Mouse (Mus musculus) gastrocnemius, postnatal 14 days (tissue): Measurements from ENCODE around the gene Cript. TPM values are rescaled to one million over a fixed set of nuclear protein-coding genes. Genes with fewer than 3 reads are reported as not detected.

Source experiments
- DNase-seq: peaks from one replicate; pipeline ENCODE4 v3.0.0; 2021; ENCODE audit warnings: mixed read lengths
- intact Hi-C: fragments of 180-260 bp; cut with DNase I; formaldehyde crosslinking; loops from one replicate; pipeline ENCODE4 v1.15.1; 2025; ENCODE audit warnings: low total_unique reads
- long read RNA-seq, 2 experiments: library from polyadenylated mRNA; stranded (forward); transcript quantifications; one replicate each; pipeline ENCODE4 v2.0.0; 2021
- total RNA-seq, 2 experiments: library from RNA; stranded (reverse); gene quantifications; 2 replicates each; pipeline ENCODE4 v1.2.3; 2021

Gene Cript
- 10 to 100 TPM; 27.1 to 31.1 TPM for total RNA-seq
- long read RNA-seq, experiment 1, transcript Cript-201 (5 exons, 1,184 nt), result major isoform, 37 of 63 reads
- long read RNA-seq, experiment 1, partial matches to known transcripts, result 6 of 63 reads
- long read RNA-seq, experiment 1, other reads (novel, unspliced or antisense), result 20 of 63 reads
- long read RNA-seq, experiment 2, transcript Cript-201 (5 exons, 1,184 nt), result major isoform, 46 of 71 reads
- long read RNA-seq, experiment 2, partial matches to known transcripts, result 3 of 71 reads
- long read RNA-seq, experiment 2, other reads (novel, unspliced or antisense), result 21 of 71 reads

DNA sequence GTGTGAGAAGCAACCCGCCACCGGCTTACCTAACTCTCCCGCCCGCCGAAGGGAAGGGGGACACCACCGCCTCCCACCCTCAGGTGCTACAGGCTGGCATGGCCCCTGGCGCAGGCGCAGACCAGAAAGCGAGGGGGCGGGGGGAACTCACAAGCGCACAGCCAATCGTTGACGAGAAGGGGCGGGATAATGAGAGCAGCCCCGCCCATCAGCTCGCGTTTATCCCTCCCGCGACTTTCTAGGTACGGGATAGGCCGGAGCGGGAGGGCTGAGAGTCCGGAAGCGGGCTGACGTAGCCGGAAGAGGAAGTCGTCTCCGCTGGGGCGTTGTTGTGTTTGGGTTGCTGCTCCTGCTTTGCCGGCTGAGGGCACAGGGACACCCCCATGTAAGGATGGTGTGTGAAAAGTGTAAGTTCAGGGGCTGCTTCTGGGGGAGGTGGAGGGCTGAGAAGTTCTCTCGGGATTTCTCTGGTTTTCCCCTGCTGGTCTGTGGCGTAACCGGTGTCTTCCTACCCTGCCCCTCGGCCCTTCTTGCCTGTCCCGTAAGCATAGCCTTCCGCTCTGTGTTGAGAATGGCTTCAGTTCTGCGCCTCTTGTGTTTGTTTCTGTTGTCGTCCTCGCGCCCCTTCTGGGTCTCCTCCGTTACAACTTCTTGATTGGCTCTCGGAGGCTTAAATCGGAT, at the start of gene Cript, which contains the start of gene Pigf:
TSS of gene Cript (plus strand) at position 282 of the 681 bp plus-strand sequence.
TSS of gene Pigf (minus strand) at position 138 of the 681 bp plus-strand sequence.
- DNase-seq, result peak; percentile 97
- intact Hi-C loops, result no loop called here

DNA sequence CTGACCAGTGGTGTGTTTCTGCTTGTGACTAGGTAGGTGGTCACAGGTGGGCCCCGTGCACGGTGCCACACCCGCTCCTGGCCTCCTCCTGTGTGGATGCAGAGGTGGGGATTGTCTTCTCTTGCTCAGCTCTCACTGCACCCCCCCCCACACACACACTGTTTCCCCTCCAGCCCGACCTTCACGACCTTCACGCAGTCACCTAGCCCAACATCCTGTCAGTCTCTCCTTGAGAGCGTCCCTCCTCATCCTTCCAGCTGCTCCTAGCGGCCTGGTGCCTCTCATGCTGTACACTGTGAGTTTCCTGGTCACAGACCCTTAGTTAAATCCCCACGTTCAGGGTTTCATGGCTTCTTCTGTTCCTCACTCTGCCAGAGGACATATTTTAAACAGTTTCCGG, 49.0 kb upstream of the Cript start:
- DNase-seq, result no peak

DNA sequence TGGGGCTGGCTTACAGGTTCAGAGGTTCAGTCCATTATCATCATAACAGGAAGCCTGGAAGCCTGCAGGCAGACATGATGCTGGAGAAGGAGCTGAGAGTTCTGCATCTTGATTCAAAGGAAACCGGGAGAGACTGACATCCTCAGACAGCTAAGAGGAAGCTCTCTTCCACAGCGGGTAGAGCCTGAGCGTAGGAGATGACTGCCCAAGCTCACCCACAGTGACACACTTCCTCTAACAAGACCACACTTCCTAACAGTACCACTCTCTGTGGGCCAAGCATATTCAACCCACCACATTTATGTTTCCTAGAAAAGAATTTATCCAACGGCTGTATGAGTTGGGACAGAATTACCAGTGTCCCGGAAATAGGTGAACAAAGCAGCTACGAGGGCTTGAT, 46.9 kb upstream of the Cript start:
- intact Hi-C loops, result no loop called here
- DNase-seq, result no peak

More for the DNA sequence above, 49.0 kb upstream of the Cript start:
- intact Hi-C loops, result no loop called here

DNA sequence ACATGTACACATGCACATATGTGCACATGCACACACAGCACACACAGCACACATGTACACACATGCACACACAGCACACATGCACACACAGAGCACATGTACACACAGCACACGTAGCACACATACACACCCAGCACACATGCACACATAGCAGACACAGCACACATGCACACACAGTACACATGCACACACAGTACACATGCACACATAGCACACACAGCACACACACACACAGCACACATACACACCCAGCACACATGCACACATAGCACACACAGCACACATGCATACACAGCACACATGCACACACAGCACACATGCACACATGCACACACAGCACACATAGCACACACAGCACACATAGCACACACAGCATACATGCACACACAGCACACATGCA, 44.1 kb upstream of the Cript start:
- intact Hi-C loops, result no loop called here

DNA sequence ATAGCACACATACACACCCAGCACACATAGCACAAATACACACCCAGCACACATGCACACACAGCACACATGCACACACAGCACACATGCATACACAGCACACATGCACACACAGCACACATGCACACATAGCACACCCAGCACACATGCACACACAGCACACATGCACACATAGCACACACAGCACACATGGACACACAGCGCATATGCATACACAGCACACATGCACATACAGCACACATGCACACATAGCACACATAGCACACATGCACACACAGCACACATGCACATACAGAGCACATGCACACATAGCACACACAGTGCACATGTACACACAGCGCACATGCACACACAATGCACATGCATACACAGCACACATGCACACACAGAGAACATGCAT, 43.6 kb upstream of the Cript start:
- intact Hi-C loops, result no loop called here
- DNase-seq, result no peak

More for the DNA sequence above, 44.1 kb upstream of the Cript start:
- no peak for DNase-seq

DNA sequence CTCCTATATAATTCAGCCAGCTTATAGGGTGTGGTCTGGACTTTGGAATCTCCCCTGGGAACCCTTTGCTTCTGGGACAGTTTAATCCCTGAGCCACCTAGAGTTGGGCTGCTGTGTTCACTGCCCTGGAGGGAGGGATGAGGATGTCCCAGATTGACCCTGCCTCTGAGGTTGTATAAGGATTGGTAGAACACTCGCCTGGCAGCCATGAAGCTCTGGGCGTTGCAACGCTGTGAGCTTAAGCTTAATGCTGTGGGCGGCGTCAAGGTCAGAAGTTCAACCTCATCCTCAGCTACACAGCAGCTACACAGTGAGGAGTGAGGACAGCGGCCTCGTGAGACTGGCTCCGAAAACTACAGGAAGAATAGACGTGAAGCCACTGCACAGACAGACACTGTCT, 42.9 kb upstream of the Cript start:
- intact Hi-C loops, result no loop called here
- DNase-seq, result peak; percentile 68

DNA sequence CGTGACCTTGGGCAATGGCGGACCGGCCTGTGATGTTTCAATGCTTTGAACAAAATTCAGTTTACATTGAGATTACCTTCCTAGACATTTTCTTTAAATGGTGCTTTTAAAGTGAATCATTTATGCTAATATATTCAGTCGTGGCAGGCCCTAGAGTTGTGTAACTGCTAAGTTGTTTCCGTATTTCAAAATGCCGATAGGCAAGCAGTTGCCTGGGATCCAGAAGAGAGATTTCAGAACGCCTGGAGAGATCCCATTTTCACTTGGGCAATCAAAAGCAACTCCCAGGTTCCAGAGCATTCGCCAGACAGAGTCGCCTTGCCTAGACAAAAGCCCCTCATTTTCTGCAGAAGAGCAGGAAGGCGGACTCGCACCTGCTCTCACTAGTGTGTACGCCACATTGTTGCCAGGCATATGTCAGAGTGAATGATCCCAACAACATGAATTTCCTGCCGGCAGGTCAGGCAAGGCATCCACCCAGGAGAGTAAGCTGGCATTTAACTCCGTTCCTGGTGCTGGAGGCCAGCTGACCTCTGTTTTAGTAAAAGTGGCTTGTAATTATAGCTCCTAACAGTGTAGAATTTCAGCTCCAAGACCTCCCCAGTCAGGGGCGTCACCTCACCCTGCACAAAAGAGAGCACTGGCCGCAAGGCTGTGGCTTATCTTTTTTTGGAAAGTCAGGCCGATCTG, 38.8 kb upstream of the Cript start:
- intact Hi-C loops, result no loop called here
- no peak for DNase-seq

DNA sequence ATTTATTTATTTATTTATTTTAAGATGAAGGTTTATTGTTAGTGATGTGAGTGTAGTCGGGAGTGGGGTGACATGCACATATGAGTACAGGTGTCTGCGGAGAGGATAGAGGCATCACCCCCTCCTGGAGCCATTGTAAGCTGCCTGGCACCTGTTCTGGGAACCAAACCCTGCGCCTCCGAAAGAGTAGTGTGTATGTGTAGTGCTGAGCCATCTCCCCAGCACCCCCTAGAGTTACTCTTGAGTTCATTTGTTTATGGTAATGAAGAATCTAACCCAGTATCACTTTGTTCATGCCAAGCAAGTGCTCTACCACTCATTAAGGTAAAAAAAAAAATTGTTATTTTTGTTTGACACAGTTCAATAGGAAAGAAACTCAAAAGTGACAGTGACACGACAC, 37.2 kb upstream of the Cript start:
- intact Hi-C loops, result no loop called here
- DNase-seq, result no peak

DNA sequence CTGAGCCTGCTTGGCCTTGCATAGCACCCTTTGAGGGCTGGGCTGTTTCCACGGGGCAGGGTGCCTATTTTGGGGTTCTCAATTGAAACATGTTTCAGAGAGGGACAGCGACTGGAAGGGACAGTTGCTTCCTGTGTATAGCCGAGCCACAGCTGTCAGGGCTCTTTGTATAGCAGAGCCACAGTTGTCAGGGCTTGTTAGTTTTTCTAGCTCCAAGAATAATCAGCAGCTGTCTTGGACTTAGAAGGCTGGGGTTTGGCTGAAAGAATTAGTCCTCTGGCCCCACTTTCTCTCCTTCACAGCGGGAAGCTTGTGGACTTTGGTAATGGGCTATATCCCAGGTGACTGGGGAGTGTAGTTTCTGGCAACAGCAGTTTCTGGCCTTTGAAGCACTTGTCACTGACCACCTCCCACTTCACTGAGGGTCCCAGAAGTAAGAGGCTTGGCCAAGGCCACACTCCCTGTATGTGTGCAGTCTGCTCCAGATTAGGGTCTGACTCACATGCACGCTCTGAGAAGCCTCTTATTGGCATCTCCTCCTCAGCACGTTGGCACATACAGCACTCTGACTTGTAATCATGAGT, 36.7 kb upstream of the Cript start:
- peak; percentile 69 for DNase-seq
- intact Hi-C loops, result no loop called here

DNA sequence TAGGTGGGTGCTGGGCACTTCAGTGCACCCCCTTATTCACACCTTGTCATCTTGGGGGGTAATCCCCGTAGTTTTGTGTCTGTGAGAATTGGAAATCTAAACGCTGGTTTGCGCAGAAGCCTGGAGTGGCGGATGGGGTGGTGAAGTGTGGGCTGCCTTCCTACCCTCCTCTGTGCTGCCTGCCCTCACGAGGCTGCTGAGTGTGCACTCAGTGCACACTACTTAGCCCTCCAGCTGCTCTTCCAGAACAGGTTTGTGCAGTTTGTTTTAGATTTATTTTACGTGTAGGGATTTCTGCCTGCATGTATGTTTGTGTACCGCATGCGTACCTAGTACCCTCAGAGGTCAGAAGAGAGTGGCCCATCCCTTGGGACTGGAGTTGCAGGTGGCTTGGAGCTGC, 34.0 kb upstream of the Cript start:
- no peak for DNase-seq
- intact Hi-C loops, result no loop called here

DNA sequence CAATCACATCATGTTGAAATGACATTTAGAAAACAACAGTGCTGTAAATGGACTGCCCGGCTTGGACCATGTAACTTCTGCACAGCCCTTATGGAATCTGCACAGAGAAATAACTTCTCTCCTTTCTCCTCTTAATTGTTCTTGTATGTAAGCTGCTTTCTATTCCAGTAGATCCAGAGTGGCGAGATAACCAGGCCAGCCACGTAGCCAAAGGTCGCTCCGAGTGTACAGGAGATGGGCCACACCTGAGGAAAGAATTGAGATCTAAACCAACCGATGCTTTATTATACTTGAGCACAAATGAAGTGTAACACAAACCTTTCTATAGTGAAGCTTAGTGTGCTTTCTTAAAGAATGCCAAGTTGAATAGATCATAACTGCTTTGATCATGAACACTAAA, 28.0 kb upstream of the Cript start:
- intact Hi-C loops, result no loop called here
- DNase-seq, result no peak

DNA sequence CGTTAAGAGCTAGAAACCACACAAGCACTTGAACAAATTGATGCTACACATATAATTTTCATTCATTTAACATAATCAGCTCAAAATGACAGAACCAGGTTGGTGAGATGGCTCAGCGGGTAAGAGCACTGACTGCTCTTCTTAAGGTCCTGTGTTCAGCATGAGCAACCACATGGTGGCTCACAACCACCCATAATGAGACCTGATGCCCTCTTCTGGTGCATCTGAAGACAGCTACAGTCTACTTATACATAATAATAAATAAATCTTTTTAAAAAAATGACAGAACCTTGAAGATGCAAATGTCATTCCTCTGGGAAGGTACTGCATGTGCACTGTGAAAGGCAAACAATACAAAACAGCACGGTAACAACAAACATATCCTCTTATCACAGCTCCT, 16.4 kb upstream of the Cript start:
- intact Hi-C loops, result no loop called here
- DNase-seq, result no peak

DNA sequence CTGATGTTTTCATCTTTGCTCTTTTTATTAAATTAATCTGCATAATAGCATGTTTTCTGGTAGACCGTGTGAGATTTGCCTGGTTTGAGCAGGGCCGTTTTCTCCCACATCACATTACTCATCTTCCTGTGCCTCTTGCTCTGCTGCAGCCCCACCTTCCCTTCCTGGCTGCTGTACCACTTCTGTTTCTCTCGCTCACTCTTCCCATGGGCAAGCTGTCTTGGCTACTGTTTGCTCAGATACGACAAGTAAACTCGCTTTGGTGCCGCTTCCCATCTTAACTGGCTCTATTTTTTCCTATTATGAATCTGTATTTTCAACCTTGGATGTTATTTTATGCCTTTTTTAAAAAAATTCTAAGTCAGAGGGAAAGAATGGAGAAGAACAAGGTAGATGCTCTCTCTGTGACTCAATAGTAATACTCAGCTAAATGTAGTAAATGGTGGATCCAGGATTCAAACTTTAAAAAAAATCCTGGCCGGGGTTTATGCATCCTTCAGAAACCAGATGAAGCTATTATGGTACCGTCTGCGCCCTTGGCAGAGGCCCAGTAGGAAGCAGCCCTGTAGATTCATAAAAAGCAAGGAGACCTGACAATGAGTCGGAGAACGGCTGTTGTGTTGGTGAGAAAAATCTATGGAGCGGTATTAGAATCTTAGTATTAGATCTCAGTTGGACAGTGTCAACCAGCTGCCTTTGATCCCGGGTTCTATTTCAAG, 13.9 kb upstream of the Cript start:
- intact Hi-C loops, result no loop called here
- no peak for DNase-seq

DNA sequence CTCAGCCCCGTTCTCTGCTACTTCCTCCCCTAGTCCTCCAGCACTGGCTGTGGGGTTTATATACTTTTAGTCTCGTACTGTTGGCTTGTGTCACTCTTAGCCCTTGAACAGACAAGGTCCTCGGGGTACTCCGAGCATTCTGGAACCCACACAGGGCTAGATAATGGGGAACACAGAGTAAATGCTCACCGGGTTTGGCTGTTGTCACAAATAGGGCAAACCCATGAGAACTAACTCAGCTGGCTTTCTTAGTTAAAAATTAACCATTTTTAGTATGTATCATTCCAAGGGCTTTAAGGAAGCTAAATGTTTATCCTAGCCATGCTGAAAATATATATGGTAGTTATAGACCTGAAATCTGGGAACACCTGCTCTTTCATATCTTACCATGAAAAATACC, 5.7 kb upstream of the Cript start:
- intact Hi-C loops, result no loop called here
- no peak for DNase-seq

DNA sequence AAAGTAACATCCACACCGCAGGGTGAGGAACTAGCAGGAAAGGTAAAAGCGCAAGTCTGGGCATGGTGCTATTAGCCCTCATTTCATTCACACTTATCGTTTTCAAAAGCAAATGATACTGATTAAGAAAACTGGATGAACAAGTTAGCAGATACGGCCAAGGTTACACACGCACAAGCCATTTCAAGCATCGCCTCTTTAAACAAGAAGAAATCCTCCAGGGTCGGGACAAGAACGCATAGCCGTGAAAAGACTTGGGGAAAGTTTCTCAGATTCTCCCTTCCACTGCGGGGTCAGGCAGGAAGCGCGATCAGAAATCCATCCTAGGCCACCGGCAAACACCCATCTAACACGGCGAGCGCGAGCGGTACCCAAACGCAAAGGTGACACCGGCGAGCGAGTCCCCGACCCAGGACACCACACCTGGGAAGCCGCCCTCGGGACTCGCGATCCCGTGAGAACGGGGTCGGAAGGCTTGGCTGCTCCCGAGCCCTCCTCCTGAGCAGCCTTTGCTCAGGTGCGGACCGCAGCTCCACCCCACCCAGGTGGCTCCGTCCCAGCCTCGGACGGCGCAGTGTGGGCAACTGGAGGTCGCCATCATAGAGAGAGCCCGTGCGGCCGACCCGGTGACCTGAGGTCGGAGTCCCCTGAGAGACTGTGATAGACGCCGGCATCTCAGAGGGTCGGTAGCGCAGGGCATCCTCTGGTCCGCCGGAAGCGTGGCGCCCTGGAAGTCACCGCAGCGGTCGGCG, 683 bp upstream of the Cript start:
- no peak for DNase-seq
- intact Hi-C loops, result no loop called here

DNA sequence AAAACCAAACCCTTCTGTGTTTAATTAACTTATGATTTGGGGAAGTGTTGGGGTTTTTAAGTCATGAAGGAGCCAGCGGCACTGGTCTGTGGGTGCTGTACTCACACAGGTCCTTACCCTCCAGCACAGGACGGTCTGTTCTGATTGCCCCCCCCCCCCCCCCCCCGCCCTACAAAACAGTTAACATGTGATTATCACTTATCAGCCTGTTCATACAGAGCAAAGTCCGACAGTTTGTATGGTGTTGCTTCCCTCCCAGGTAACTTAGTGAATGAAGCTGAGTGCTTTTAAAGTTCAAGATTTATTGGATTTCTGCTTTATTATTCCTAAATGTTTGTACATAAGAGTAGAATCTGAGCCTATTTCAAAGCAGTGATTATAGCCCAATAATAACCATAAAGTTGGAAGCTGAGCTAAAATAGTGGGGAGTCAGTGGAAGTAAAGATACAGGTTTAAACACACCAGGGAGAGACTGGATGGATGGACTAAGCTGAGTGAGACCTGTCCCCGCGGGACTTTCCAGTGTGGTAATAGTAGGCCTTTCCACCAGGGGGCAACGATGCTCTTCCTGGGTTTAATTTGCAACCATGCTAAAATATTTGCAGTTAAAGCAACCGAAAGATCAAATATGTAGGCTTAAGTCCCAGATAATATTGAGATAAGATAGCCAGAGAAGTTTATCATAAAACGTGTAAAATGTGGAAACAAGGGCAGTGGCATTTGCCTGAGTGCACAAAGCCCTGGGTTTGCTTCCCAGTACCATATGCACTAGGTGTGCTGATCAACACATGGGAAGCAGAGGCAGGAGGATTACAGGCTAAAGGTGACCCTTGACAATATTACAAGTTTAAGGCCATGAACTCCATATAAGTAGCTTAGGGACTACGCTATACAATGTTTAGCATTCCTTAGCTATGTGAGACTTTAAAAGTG, 11.1 kb downstream of the Cript start:
- intact Hi-C loops, result loop anchor here (5.0 kb wide), 1 partner anchor 216 kb away; no protein-coding TSS in a partner anchor
- DNase-seq, result no peak

DNA sequence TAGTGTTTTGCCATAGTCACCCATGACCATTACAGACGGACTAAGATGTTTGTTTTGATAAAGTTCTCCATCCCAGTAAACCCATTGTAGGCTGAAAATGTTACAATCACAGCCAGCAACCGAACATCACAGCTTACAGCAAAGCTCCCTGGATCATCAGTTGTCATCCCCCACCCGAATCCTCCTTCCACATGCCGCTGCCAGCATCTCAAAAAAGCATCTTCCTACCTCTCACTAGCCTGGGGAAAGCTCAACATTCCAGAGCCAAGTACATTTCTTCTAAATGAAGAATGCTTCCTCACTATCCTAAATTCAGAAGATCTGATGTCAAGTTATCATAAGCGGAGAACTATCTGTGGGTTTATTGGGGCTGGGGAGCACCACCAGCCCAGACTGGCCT, 13.1 kb downstream of the Cript start:
- DNase-seq, result no peak
- intact Hi-C loops, result loop anchor here (5.0 kb wide), 1 partner anchor 214 kb away; no protein-coding TSS in a partner anchor

DNA sequence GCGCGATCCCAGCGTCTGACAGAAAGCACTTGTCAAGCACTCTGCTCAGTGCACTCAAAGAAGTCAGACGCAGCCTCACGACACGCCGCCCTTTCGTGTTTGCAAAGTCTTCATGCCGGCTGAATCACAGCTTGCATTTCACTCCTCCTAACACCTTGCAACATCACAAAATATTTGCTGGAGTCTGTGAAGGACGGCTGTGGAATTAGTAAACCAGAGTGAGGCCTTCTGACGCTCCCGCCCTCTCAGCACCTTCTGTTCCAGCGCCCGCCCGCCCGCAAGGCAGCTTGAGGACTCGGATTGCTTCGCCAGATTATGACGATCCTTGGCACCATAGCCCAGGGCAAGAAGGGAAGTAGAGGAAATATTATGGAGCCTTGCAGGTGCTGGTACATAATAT, 16.4 kb downstream of the Cript start:
- intact Hi-C loops, result loop anchor here (5.0 to 10.0 kb wide), 3 partner anchors 63 to 557 kb away; partner anchors contain the start of genes Socs5 and Tmem247

More for the DNA sequence above, 16.4 kb downstream of the Cript start:
- no peak for DNase-seq
